Mouse (Mus musculus): ENCODE measurements around the gene Lrrc28. TPM values are rescaled to one million over a fixed set of nuclear protein-coding genes. Genes with fewer than 3 reads are reported as not detected.
A peak's percentile ranks its signal among the peaks of the same experiment; 100 is the strongest.

The Lrrc28 gene
- polyA plus RNA-seq, 1 experiment from 2014 or later = 18.4 TPM

DNA sequence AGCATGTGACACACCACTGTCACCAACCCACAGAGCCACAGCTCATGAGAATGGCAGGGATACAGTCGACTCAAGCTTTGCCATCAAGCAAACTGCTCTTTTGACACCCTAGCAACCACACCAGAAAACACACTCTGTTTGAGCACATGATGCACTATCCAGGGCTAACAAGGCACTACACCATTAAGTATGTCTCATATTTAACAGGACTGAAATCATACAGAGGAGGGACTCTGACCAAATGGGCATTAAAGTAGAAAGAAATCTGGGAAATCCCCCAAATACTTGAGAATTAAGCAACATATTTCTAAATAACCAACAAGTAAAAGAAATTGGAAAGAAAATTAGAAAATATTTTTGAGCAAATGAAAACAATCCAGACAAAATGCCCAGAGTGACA lies 79.9 kb downstream of the Lrrc28 start:
- Histone ChIP-seq H3K9me3 (ENCODE audit: control insufficient read depth, low read length) (no peaks in the 10 kb centered on the region), H3K4me3 (ENCODE audit: low read length) (no peak overlapping the region), H3K36me3 (ENCODE audit: control insufficient read depth, insufficient read depth, low read length) (no peaks in the 10 kb centered on the region), H3K27ac (ENCODE audit: low read depth, low read length) (no peak overlapping the region), H3K4me2 (replicated peaks; ENCODE audit: low read depth, low read length) (no peak overlapping the region), H3K4me1 (ENCODE audit: control insufficient read depth, insufficient read depth, low read length) (no peaks in the 10 kb centered on the region), H3K9ac (ENCODE audit: low read depth, low read length) (no peak overlapping the region), H3K27me3 (ENCODE audit: control insufficient read depth, insufficient read depth, low read length) (no peaks in the 10 kb centered on the region)
- no peak for ATAC-seq (ENCODE audit: low FRiP score, low TSS enrichment)
- WGBS = 72% methylated on average over 1 of the region's 1 CpGs

GRCm38 (mm10) chr7:67562176-67562575 lies 82.9 kb downstream of the Lrrc28 start:
- no peaks in the 10 kb centered on the region for H3K9me3 ChIP-seq (ENCODE audit: control insufficient read depth, low read length)
- H3K4me3 ChIP-seq (ENCODE audit: low read length) = no peak overlapping the region
- H3K4me2 ChIP-seq (replicated peaks; ENCODE audit: low read depth, low read length) = no peak overlapping the region
- no peak for ATAC-seq (ENCODE audit: low FRiP score, low TSS enrichment)
- no peaks in the 10 kb centered on the region for H3K36me3 ChIP-seq (ENCODE audit: control insufficient read depth, insufficient read depth, low read length)
- no peaks in the 10 kb centered on the region for H3K27me3 ChIP-seq (ENCODE audit: control insufficient read depth, insufficient read depth, low read length)
- no peak overlapping the region for H3K9ac ChIP-seq (ENCODE audit: low read depth, low read length)
- 64% methylated on average over 12 of the region's 12 CpGs for WGBS
- H3K4me1 ChIP-seq (ENCODE audit: control insufficient read depth, insufficient read depth, low read length) = no peaks in the 10 kb centered on the region
- no peak overlapping the region for H3K27ac ChIP-seq (ENCODE audit: low read depth, low read length)

DNA sequence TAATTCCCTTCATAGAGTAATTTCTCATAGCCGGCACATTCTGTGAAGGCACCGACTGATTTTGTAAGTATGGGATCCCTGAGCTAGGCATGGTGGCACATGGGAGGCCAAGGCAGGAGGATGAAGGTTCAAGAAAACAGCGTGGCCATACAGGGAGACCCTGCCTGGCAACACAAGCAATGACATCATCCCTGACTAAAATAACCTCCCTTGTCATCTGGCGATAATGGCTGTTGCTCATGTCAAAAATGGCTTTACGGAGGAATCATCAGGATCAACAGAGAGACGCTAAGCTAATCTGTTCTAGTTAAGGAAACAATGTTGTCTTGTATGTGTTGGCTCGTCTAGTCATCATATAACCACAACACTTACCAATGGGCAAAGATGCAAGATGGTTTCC lies 85.6 kb downstream of the Lrrc28 start:
- Histone ChIP-seq H3K4me2 (replicated peaks; ENCODE audit: low read depth, low read length) (no peak overlapping the region), H3K27me3 (ENCODE audit: control insufficient read depth, insufficient read depth, low read length) (no peaks in the 10 kb centered on the region), H3K9ac (ENCODE audit: low read depth, low read length) (no peak overlapping the region), H3K27ac (ENCODE audit: low read depth, low read length) (no peak overlapping the region), H3K4me3 (ENCODE audit: low read length) (no peak overlapping the region), H3K4me1 (ENCODE audit: control insufficient read depth, insufficient read depth, low read length) (no peaks in the 10 kb centered on the region), H3K9me3 (ENCODE audit: control insufficient read depth, low read length) (no peaks in the 10 kb centered on the region), H3K36me3 (ENCODE audit: control insufficient read depth, insufficient read depth, low read length) (no peaks in the 10 kb centered on the region)
- WGBS = 88% methylated on average over 7 of the region's 7 CpGs
- no peak for ATAC-seq (ENCODE audit: low FRiP score, low TSS enrichment)

GRCm38 (mm10) chr7:67558230-67558629 lies 86.8 kb downstream of the Lrrc28 start:
- no peaks in the 10 kb centered on the region for H3K4me1 ChIP-seq (ENCODE audit: control insufficient read depth, insufficient read depth, low read length)
- H3K9ac ChIP-seq (ENCODE audit: low read depth, low read length) = no peak overlapping the region
- WGBS = 86% methylated on average over 5 of the region's 5 CpGs
- H3K4me3 ChIP-seq (ENCODE audit: low read length) = no peak overlapping the region
- H3K9me3 ChIP-seq (ENCODE audit: control insufficient read depth, low read length) = no peaks in the 10 kb centered on the region
- no peaks in the 10 kb centered on the region for H3K27me3 ChIP-seq (ENCODE audit: control insufficient read depth, insufficient read depth, low read length)
- no peak for ATAC-seq (ENCODE audit: low FRiP score, low TSS enrichment)
- H3K36me3 ChIP-seq (ENCODE audit: control insufficient read depth, insufficient read depth, low read length) = no peaks in the 10 kb centered on the region
- H3K4me2 ChIP-seq (replicated peaks; ENCODE audit: low read depth, low read length) = no peak overlapping the region
- no peak overlapping the region for H3K27ac ChIP-seq (ENCODE audit: low read depth, low read length)

- 95% methylated on average over 2 of the region's 2 CpGs for WGBS
- ATAC-seq (ENCODE audit: low FRiP score, low TSS enrichment) = no peak
These were observed 90.2 kb downstream of the Lrrc28 start for GRCm38 (mm10) chr7:67554863-67555262.

DNA sequence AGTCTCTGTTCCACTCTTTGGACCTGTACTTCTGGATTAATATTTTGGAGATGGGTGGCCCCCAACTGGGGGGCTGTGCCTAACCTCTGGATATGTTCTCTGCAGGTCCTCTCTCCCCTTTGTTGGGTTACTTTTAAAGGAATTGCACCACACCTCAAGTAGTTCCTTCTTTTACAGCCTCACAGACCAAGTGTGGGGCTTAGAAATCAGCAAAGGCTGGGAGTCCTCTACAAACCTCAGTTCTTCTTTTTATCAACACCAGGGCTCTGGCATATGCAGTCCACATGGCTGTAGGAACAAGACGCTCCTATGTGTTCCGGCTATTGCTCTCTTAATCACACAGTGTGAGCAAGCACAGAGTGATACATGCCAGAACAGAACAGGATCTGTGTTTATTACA lies 93.8 kb downstream of the Lrrc28 start:
- WGBS = 86% methylated on average over 2 of the region's 2 CpGs
- Histone ChIP-seq H3K4me3 (ENCODE audit: low read length) (no peak overlapping the region), H3K9ac (ENCODE audit: low read depth, low read length) (no peak overlapping the region), H3K4me2 (replicated peaks; ENCODE audit: low read depth, low read length) (no peak overlapping the region), H3K27ac (ENCODE audit: low read depth, low read length) (no peak overlapping the region), H3K4me1 (ENCODE audit: control insufficient read depth, insufficient read depth, low read length) (no peaks in the 10 kb centered on the region), H3K9me3 (ENCODE audit: control insufficient read depth, low read length) (no peaks in the 10 kb centered on the region), H3K36me3 (ENCODE audit: control insufficient read depth, insufficient read depth, low read length) (no peaks in the 10 kb centered on the region), H3K27me3 (ENCODE audit: control insufficient read depth, insufficient read depth, low read length) (no peaks in the 10 kb centered on the region)
- no peak for ATAC-seq (ENCODE audit: low FRiP score, low TSS enrichment)

More at GRCm38 (mm10) chr7:67554863-67555262, 90.2 kb downstream of the Lrrc28 start:
- Histone ChIP-seq H3K27me3 (ENCODE audit: control insufficient read depth, insufficient read depth, low read length) (no peaks in the 10 kb centered on the region), H3K9ac (ENCODE audit: low read depth, low read length) (no peak overlapping the region), H3K4me1 (ENCODE audit: control insufficient read depth, insufficient read depth, low read length) (no peaks in the 10 kb centered on the region), H3K9me3 (ENCODE audit: control insufficient read depth, low read length) (no peaks in the 10 kb centered on the region), H3K4me3 (ENCODE audit: low read length) (no peak overlapping the region), H3K36me3 (ENCODE audit: control insufficient read depth, insufficient read depth, low read length) (no peaks in the 10 kb centered on the region), H3K27ac (ENCODE audit: low read depth, low read length) (no peak overlapping the region), H3K4me2 (replicated peaks; ENCODE audit: low read depth, low read length) (no peak overlapping the region)

DNA sequence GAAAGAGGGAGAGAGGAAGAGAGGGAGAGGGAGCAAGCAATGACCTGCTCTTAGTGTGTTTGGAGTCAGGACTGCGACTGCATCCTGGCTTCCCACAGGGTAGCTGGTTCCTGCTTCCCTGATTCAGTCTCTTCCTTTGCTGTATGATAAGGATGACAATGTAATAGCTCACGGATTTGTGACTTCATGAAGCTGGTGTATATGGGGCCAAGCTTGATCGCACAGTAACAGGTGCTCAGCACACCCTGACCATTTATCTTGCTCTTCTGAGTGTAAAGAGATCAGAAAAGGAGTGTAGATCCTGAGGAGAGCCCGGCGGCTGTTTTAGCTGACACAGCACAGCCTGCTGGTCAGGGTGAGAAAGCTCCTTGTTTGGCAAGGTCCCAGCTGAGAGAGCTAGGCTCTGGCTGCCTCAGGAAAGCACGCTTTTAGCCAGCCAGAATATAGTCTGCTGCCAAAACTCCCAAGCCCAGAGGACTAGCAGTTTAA lies 96.0 kb downstream of the Lrrc28 start:
- peak; percentile 76 for ATAC-seq (ENCODE audit: low FRiP score, low TSS enrichment)

GRCm38 (mm10) chr7:67548599-67549041 lies 96.4 kb downstream of the Lrrc28 start:
- Histone ChIP-seq H3K9me3 (ENCODE audit: control insufficient read depth, low read length) (no peaks in the 10 kb centered on the region), H3K4me1 (ENCODE audit: control insufficient read depth, insufficient read depth, low read length) (no peaks in the 10 kb centered on the region), H3K36me3 (ENCODE audit: control insufficient read depth, insufficient read depth, low read length) (no peaks in the 10 kb centered on the region), H3K4me3 (ENCODE audit: low read length) (no peak overlapping the region), H3K27me3 (ENCODE audit: control insufficient read depth, insufficient read depth, low read length) (no peaks in the 10 kb centered on the region), H3K27ac (ENCODE audit: low read depth, low read length) (no peak overlapping the region), H3K9ac (ENCODE audit: low read depth, low read length) (no peak overlapping the region), H3K4me2 (replicated peaks; ENCODE audit: low read depth, low read length) (no peak overlapping the region)
- ATAC-seq (ENCODE audit: low FRiP score, low TSS enrichment) = no peak
- 84% methylated on average over 6 of the region's 6 CpGs for WGBS

More for the DNA sequence above, 96.0 kb downstream of the Lrrc28 start:
- Histone ChIP-seq H3K36me3 (ENCODE audit: control insufficient read depth, insufficient read depth, low read length) (no peaks in the 10 kb centered on the region), H3K4me3 (ENCODE audit: low read length) (no peak overlapping the region), H3K27ac (ENCODE audit: low read depth, low read length) (no peak overlapping the region), H3K9ac (ENCODE audit: low read depth, low read length) (no peak overlapping the region), H3K4me2 (replicated peaks; ENCODE audit: low read depth, low read length) (no peak overlapping the region), H3K27me3 (ENCODE audit: control insufficient read depth, insufficient read depth, low read length) (no peaks in the 10 kb centered on the region), H3K4me1 (ENCODE audit: control insufficient read depth, insufficient read depth, low read length) (no peaks in the 10 kb centered on the region), H3K9me3 (ENCODE audit: control insufficient read depth, low read length) (no peaks in the 10 kb centered on the region)
- WGBS = 31% methylated on average over 6 of the region's 6 CpGs

GRCm38 (mm10) chr7:67546282-67546681 lies 98.8 kb downstream of the Lrrc28 start:
- Histone ChIP-seq H3K36me3 (ENCODE audit: control insufficient read depth, insufficient read depth, low read length) (no peaks in the 10 kb centered on the region), H3K9ac (ENCODE audit: low read depth, low read length) (no peak overlapping the region), H3K27me3 (ENCODE audit: control insufficient read depth, insufficient read depth, low read length) (no peaks in the 10 kb centered on the region), H3K9me3 (ENCODE audit: control insufficient read depth, low read length) (no peaks in the 10 kb centered on the region), H3K4me3 (ENCODE audit: low read length) (no peak overlapping the region), H3K4me1 (ENCODE audit: control insufficient read depth, insufficient read depth, low read length) (no peaks in the 10 kb centered on the region), H3K4me2 (replicated peaks; ENCODE audit: low read depth, low read length) (no peak overlapping the region), H3K27ac (ENCODE audit: low read depth, low read length) (no peak overlapping the region)
- ATAC-seq (ENCODE audit: low FRiP score, low TSS enrichment) = no peak
- WGBS = 92% methylated on average over 5 of the region's 5 CpGs
